Mouse (Mus musculus) midbrain, postnatal 0 days (tissue): ENCODE measurements at regions not wholly inside any gene's neighbourhood (a gene's known extent, or its start where the extent isn't known, plus 50 kb on each side); places are given as distances from the start of the nearest gene placed in this dataset.
A peak's percentile ranks its signal among the peaks of the same experiment; 100 is the strongest.

Source experiments
- ATAC-seq: fragments of 200-750 bp; cut with Nextera tagmentation; 2 replicates; pipeline ENCODE4 v1.8.0; 2017; ENCODE audit warnings: moderate number of reproducible peaks, mild to moderate bottlenecking, moderate TSS enrichment, moderate library complexity; ENCODE audit not compliant: low FRiP score
- DNase-seq: peaks from one replicate; pipeline ENCODE4 v3.0.0-alpha.2; 2015; ENCODE audit warnings: low spot score
- H3K27ac ChIP-seq: fragments of 300-500 bp; sonication (generic); 2 replicates; pipeline ENCODE4 v1.5.1; 2014; ENCODE audit warnings: low read depth, mild to moderate bottlenecking, low read length, mixed read lengths
- H3K27me3 ChIP-seq: fragments of 300-500 bp; sonication (generic); 2 replicates; pipeline ENCODE4 v1.6.1; 2014; ENCODE audit warnings: low read length, control low read depth, mixed read lengths; ENCODE audit not compliant: insufficient read depth
- H3K36me3 ChIP-seq: fragments of 300-500 bp; sonication (generic); 2 replicates; pipeline ENCODE4 v1.6.1; 2014; ENCODE audit warnings: low read length, control low read depth, mixed read lengths; ENCODE audit not compliant: insufficient read depth
- H3K4me1 ChIP-seq: fragments of 300-500 bp; sonication (generic); 2 replicates; pipeline ENCODE4 v1.6.1; 2014; ENCODE audit warnings: mild to moderate bottlenecking, control low read depth, antibody characterized with exemption, low read length, mixed read lengths; ENCODE audit not compliant: insufficient read depth
- H3K4me2 ChIP-seq: fragments of 300-500 bp; sonication (generic); 2 replicates; pipeline ENCODE4 v1.6.1; 2014; ENCODE audit warnings: low read depth, mild to moderate bottlenecking, low read length, mixed read lengths; ENCODE audit not compliant: poor library complexity, severe bottlenecking
- H3K4me3 ChIP-seq: fragments of 300-500 bp; sonication (generic); 2 replicates; pipeline ENCODE4 v1.5.1; 2014; ENCODE audit warnings: low read depth, mild to moderate bottlenecking, low read length, moderate library complexity
- H3K9ac ChIP-seq: fragments of 300-500 bp; sonication (generic); replicated peaks from 2 replicates; pipeline ENCODE4 v1.6.1; 2014; ENCODE audit warnings: mild to moderate bottlenecking, low read length, moderate library complexity, mixed read lengths; ENCODE audit not compliant: poor library complexity, severe bottlenecking
- H3K9me3 ChIP-seq: fragments of 300-500 bp; sonication (generic); 2 replicates; pipeline ENCODE4 v1.6.1; 2016; ENCODE audit warnings: low read length, control low read depth
- CTCF ChIP-seq: IDR thresholded peaks from 2 replicates; pipeline ENCODE4 v1.5.1; 2016; ENCODE audit warnings: antibody characterized with exemption, mild to moderate bottlenecking
- WGBS: fragments of 180-500 bp; shearing (Covaris S2); extraction: QIAGEN DNeasy Blood & Tissue Kit; methylation state at CpG from one replicate; pipeline ENCODE4 v1.1.7; 2014; 5-methylcytosine and 5-hydroxymethylcytosine counted together

DNA sequence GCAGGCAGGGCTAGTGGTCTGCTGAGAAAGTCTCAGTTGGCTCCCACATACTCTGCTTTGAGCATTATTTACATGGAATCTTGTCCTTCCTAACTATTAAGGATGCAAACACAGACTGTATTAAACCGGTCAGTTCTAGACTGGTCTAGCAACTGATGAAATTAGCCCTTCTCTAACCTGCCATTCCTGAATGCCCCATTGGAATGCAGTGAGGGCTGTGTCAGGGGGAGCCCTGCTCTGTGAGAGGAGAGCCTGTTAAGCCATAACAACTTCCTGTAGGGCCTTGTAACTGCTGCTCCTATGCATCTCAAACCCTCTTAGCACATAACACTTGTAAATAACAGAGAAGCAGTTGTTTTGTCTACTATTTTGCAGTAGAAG, 114.7 kb upstream of the Peli2 start:
- ATAC-seq (no peak), DNase-seq (no peak)
- H3K4me3 ChIP-seq, result no peak overlapping the region
- H3K9ac ChIP-seq, result no peak overlapping the region
- TF ChIP-seq CTCF, result no peak
- no peaks in the 10 kb centered on the region for H3K27me3 ChIP-seq
- H3K4me1 ChIP-seq, result no peaks in the 10 kb centered on the region
- 93% methylated on average over 1 of the region's 1 CpGs for WGBS
- no peak overlapping the region for H3K27ac ChIP-seq
- no peaks in the 10 kb centered on the region for H3K36me3 ChIP-seq
- H3K9me3 ChIP-seq, result no peaks in the 10 kb centered on the region
- H3K4me2 ChIP-seq, result no peak overlapping the region

GRCm38 (mm10) chr14:48012361-48013215, 108.0 kb upstream of the Peli2 start:
- Histone ChIP-seq H3K27ac (no peak overlapping the region), H3K27me3 (no peaks in the 10 kb centered on the region), H3K9ac (no peak overlapping the region), H3K4me1 (no peaks in the 10 kb centered on the region), H3K4me2 (no peak overlapping the region), H3K9me3 (no peaks in the 10 kb centered on the region), H3K4me3 (no peak overlapping the region), H3K36me3 (no peaks in the 10 kb centered on the region)
- TF ChIP-seq CTCF, result no peak
- DNase-seq (peak; percentile 84), ATAC-seq (no peak)
- WGBS, result 58% methylated on average over 2 of the region's 2 CpGs

GRCm38 (mm10) chr14:48013431-48013830, 107.2 kb upstream of the Peli2 start:
- ATAC-seq, result no peak
- Histone ChIP-seq H3K36me3 (no peaks in the 10 kb centered on the region), H3K27ac (no peak overlapping the region), H3K4me1 (no peaks in the 10 kb centered on the region), H3K4me2 (no peak overlapping the region), H3K9ac (no peak overlapping the region), H3K27me3 (no peaks in the 10 kb centered on the region), H3K9me3 (no peaks in the 10 kb centered on the region), H3K4me3 (no peak overlapping the region)
- TF ChIP-seq CTCF, result no peak
- 70% methylated on average over 1 of the region's 1 CpGs for WGBS
- DNase-seq, result no peak

DNA sequence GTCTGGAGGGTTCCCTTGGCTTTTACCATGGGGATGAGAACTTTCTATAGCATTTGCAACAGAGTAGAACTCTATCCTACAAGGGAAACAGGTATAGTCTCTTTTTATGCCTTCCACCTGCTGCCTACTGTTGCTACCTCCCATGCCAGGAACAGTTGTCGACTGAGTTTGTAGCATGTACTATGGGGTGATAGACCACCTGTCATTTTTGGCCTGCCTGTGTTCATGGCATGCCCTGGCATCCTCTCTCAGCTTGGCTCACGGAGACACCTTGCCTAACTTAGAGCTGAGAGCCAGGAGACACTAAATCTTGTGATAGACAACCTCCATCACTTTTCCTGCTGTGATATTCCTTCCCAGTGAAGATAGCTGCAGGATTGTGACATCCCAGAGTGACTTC, 105.8 kb upstream of the Peli2 start:
- H3K4me3 ChIP-seq, result no peak overlapping the region
- H3K36me3 ChIP-seq, result no peaks in the 10 kb centered on the region
- H3K9ac ChIP-seq, result no peak overlapping the region
- ATAC-seq, result no peak
- WGBS, result 86% methylated on average over 2 of the region's 2 CpGs
- no peak overlapping the region for H3K4me2 ChIP-seq
- no peaks in the 10 kb centered on the region for H3K27me3 ChIP-seq
- no peak overlapping the region for H3K27ac ChIP-seq
- H3K4me1 ChIP-seq, result no peaks in the 10 kb centered on the region
- no peak for DNase-seq
- no peaks in the 10 kb centered on the region for H3K9me3 ChIP-seq
- no peak for TF ChIP-seq CTCF

DNA sequence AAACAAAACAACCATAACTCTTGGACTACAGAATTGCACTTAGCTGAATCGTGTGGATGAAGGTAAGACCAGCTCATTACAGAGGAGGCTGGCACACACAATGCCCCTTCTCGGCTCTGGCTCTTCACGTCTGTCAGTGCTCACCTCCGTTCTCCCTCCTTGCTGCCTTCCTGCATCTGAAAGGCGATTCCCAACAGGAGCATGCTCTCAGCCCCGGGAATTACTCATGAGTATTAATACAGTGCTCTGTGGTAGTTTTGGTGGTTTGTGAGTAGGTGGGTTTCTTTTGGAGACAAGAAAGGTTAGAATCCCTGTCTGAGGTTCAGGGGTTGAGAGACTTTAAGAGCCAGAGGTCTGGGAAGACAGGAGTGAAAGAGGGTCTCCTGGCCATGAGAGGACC, 102.7 kb upstream of the Peli2 start:
- no peaks in the 10 kb centered on the region for H3K27me3 ChIP-seq
- no peak overlapping the region for H3K27ac ChIP-seq
- no peaks in the 10 kb centered on the region for H3K4me1 ChIP-seq
- H3K4me2 ChIP-seq, result no peak overlapping the region
- 88% methylated on average over 6 of the region's 6 CpGs for WGBS
- no peak for TF ChIP-seq CTCF
- H3K9me3 ChIP-seq, result no peaks in the 10 kb centered on the region
- ATAC-seq, result no peak
- no peak for DNase-seq
- no peaks in the 10 kb centered on the region for H3K36me3 ChIP-seq
- H3K4me3 ChIP-seq, result no peak overlapping the region
- H3K9ac ChIP-seq, result no peak overlapping the region

- no peak for ATAC-seq
- H3K27ac ChIP-seq, result no peak overlapping the region
- H3K4me2 ChIP-seq, result no peak overlapping the region
- DNase-seq, result no peak
- H3K9ac ChIP-seq, result no peak overlapping the region
- H3K4me3 ChIP-seq, result no peak overlapping the region
- WGBS, result 64% methylated on average over 5 of the region's 5 CpGs
- no peaks in the 10 kb centered on the region for H3K36me3 ChIP-seq
- H3K9me3 ChIP-seq, result no peaks in the 10 kb centered on the region
- no peak for TF ChIP-seq CTCF
- H3K4me1 ChIP-seq, result no peaks in the 10 kb centered on the region
- H3K27me3 ChIP-seq, result no peaks in the 10 kb centered on the region
Measured at GRCm38 (mm10) chr14:48019331-48019730, 101.3 kb upstream of the Peli2 start.
